Mouse (Mus musculus): ENCODE data around the gene Cdh12.

Gene Cdh12

GRCm38 (mm10) chr15:21405196-21405595, 956.1 kb downstream of the Cdh12 start:
- no peak for DNase-seq

- no peak for DNase-seq
These were observed 958.4 kb downstream of the Cdh12 start for GRCm38 (mm10) chr15:21407324-21408044.

DNA sequence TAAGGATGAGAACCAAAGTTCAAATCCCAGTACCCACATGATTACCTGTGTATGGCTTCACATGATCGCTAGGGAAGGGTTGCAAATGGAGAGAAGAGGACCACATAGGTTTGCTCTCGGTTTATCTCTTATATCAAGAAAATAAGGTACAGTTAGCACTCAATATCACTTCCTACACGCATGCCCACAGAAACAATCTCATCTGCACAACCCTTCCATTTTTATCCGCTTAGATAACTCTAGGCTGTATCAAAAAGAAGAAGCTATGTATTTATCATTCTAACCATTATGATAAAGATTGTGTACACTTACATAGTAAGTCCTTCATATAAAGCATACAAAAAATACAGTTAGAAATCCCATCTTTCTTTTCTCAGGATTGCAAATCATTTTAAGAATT, 988.3 kb downstream of the Cdh12 start:
- DNase-seq, result no peak

DNA sequence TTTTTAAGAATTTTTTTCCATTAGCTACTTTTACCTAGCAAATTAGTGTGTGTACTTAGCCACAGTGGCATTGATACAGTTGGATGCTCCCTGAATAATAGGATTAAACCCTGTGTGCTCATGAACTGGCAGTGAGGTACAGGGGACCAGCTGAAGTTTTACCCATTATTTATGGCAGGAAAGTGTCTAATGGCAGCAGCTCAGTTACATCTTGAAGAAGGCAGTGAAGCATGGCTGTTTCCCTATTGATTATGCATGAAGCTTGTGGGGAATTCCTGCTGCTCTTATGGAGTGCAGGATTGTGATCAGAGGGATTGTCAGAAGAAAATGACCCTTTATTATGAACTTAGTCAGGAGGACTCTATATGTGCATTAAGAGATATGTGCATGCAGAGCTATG, 988.9 kb downstream of the Cdh12 start:
- no peak for DNase-seq

GRCm38 (mm10) chr15:21458098-21458497, 1009.0 kb downstream of the Cdh12 start:
- DNase-seq, result no peak

- DNase-seq, result no peak
These were observed 1070.3 kb downstream of the Cdh12 start for GRCm38 (mm10) chr15:21519355-21519869.

GRCm38 (mm10) chr15:21530804-21531203, 1081.7 kb downstream of the Cdh12 start:
- DNase-seq, result no peak

DNA sequence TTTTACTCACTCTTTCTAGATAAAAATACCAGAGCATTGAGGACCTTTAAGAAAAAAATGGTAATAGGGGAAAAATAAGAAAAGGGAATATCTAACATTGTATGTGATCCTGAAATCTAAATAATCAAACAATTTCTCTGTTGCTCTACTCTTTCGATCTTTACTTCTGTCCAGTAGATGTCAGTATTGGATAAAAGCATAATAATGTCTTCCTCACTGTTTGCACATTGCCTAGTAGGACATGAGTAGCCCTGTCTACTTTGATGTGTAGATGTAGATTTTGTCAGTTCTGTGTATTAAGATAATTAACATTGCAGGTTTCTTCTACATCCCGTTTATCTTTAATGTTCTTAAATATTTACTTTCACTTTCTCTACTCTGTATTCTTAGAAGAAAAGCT, 1087.8 kb downstream of the Cdh12 start:
- DNase-seq, result no peak

DNA sequence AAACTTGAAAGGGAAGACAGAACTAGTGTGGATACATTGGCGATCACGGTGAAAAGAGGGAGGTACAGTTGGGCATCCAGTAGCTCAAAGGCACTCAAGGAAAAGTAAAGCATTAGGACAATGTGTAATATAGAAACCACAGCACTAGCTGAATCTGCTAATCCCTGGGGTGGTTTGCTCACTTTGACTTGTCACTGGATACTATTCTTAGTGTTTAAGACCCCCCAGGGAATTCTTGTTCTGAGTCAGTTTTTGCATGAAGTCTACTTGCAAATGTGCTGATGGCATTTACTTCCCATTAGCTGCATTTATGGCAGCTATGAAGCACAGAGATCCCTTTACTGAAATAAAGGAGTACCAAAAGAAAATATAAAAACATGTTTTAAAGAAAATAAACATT, 1095.7 kb downstream of the Cdh12 start:
- no peak for DNase-seq

DNA sequence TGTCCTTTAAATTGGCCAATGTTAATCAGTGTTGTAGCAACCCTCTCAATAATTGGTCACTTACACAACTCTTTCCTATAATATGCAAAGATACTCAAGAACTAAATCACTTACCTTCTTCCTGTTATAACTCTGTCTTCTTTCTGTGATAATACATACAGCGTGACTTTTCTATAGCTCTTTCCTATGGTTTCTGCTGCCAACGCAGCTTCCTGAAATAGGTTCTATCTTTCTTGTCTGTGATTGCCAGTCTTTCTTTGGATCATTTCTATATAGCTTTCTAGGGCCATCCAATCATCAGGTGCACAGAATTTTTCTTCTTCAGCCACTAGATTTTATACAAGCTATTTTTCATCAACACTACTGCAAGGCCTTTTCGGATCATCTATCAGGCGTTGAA, 1106.9 kb downstream of the Cdh12 start:
- no peak for DNase-seq

- DNase-seq, result no peak
These were observed 1117.4 kb downstream of the Cdh12 start for GRCm38 (mm10) chr15:21566314-21567051.

DNA sequence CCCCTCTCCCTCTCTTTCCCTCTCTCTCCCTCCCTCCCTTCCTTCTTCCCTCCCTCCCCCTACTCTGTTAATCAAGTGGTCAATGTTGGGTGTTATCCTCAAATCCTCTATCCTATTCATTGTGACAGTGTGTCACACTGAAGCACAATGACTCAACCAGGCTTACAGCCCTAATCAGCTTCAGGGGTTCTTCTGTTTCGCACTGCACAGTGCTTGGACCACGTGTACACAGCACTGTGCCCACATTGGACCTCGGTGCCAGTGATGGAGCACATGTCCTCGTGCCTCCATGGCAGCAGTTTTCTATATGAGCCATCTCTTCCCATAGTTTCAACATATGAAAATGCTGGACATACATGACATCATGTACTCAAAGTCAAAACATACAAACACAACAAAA, 1155.4 kb downstream of the Cdh12 start:
- no peak for DNase-seq

All from lung, postnatal 10 days (tissue).